Mouse (Mus musculus) spleen, embryonic (tissue): ENCODE results near the gene Angptl7.

ENCODE experiments used
- CTCF ChIA-PET: fragments of 350-600 bp; sonication (Branson Sonifier 250); formaldehyde crosslinking; loops from one replicate; lab custom pipeline; 2022; lab: Charles Lee

Angptl7 gene

DNA sequence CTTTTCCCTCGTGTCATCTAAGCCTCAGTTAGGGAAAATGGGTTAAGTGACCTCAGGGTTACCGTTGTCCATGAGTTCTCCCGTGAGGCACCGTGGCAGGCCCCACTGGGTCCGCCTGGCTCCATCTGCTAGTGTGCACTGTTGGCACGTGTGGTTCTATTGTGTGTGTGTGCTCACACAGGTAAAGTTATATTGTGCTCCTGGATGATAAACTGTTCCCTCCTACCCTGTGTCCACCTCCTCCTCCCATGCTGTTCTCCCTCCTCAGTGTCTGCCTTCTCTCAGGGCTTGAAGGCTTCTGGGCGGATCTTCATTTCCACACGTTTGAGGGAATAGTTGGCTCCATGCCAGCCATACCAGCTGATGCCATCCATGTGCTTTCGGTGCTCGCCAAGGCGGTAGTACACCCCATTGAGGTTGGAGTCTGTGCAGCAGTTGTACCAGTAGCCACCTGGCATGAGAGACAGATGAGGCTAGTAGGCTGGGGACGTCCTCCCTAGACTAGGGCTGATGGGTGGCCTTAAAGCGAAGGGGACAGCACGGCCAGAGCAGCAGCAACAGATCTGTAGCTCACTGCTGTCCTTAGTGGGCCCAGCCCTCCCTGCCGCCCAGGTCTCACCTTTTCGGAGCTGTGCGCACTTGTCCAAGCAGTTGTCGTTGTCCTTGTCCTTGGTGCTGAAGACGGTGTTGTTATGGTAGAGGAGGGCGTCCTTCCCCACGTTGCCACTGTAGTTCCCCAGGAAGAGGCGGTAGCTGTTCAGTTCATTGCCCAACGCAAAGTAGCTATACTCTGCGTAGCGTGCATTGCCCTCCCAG is 4.2 kb downstream of the Angptl7 start:
- CTCF ChIA-PET = no interaction called here

DNA sequence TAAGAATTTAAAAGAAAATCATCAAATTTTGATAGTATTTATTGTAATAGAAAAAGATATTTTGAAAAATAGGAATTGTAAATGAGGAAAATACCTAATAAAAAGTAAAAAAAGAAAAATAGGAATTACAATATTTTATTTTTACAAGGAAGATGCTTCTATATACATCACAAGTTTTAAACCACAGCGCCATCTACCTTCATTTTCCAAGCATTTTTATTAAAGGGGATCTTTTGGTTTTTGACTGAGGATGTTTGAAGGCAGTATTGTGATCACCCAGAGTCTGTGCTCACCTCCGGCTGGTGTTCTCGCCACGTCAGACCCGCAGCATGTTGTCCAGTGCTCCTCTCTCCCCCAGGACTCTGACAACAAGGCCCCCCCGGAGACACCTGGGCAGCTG is 5.1 kb downstream of the Angptl7 start:
- CTCF ChIA-PET = no interaction called here

DNA sequence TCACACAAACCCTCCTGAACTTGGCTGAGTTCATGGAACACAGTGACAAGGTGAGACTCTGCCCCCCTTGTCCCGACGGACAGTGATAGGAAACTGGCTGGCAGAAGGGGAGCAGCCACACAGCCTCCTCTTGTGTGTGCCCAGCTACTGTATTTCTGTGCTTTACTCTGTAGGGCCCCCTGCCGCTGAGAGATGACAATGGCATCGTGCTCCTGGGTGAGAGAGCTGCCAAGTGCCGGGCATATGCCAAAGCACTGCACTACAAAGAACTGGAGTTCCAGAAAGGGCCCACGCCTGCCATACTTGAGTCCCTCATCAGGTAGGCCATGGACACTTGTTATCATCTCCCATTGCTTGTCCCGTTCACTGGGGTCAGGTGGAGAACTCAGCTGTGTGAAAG is 8.8 kb downstream of the Angptl7 start:
- CTCF ChIA-PET = no interaction called here

DNA sequence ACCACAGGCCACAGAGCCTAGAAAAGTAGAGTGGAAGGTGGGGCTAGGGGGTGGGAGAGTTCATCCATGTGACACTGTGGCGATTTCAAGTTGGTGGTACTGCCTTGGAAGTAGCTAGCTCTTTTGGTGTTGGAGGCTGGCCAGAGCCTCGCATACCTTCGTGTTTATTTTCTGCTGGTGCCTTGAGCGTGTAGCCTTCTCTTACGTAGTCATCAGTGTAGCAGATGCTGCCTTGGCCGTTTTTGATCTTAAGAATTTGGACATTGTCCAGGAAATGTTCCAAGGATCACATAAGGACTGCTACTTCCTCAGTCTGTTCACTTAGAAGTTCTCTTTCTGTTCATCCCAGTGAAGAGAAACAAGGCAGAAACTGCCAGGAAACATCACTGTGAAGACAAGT is 9.8 kb downstream of the Angptl7 start:
- CTCF ChIA-PET = interaction anchor here (0.6 kb wide), 1 partner anchor 58 kb away, joined by 16 read pairs; no protein-coding TSS in a partner anchor

DNA sequence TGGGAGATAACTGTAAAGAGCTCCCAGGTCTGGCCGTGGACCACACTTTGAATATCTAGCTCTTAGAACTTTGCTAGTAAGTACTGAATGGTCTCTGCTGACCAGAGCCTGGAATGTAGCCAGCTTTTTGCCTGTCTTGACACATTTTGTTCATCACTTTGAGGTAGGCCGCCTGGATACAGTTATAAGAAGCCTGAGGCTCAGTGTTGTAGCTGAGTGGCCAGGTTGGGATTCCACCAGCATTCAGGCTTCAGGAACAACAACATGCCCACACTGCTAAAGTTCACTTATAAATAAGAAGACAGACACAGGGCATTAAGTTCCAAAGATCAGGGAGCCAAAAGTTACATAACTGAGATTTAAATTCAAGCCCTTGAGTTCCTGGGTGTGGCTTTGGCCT is 12.4 kb downstream of the Angptl7 start:
- CTCF ChIA-PET = no interaction called here

DNA sequence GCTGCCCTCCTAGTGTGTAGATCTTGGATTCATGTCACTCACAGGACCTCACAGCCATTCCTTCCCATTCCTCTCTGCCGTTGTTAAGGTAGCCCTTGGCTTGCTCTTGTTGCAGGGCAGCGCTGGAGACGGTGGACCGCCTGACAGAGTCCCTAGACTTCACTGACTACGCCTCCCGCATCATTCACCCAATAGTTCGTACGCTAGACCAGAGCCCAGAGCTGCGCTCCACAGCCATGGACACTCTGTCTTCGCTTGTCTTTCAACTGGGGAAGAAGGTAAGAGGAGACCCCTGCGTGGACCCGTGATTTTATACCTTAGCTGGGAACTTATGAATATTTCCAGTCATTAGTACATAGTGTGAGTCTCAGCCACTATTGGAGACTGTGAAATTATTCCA is 15.7 kb downstream of the Angptl7 start:
- CTCF ChIA-PET = no interaction called here

DNA sequence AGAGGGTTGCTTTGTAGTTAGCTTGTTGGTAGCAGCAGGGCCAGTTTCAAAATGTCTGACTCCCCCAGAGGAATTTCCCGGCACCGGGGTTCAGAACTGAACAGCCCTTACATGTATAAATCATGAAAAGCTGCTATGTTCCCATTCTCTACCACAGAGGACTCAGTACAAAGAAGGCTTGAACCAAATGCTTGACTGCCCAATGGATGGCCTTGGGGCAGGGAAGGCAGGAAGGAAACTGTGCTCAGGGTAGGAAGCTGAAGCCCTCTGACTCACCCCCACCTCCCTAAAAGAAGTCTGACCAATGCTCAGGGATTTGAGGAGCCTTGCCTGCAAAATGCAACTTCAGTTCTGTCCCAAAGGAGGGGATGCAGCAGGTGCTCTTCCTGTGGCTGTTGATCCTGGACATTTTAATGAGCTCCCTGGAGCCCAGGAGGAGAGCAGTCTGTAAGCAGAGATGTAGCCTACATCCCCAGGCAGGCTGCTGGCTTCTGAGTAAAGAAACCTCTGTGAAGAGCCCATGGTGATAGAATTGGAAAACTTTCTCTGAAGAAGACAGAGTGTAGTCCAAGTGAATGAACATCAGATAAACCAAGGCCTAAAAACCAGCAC is 18.6 kb downstream of the Angptl7 start:
- CTCF ChIA-PET = no interaction called here

DNA sequence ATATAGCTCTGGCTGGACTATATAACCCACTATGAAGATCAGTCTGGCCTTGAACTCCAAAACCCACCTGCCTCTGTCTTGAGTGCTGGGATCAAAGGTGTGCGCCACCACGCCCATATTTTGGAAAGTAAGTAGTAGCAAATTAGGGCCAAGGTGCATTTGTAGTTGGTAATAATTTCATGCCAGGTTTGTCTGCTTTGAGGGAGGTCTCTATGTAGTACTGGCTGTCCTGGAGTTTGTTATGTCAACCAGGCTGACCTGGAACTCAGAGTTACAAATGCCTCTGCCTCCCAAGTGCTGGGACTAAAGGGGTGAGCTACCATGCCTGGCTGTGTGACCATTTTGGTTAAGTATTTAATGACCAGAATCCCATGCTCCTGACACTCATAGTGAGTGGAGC is 20.0 kb downstream of the Angptl7 start:
- CTCF ChIA-PET = no interaction called here

DNA sequence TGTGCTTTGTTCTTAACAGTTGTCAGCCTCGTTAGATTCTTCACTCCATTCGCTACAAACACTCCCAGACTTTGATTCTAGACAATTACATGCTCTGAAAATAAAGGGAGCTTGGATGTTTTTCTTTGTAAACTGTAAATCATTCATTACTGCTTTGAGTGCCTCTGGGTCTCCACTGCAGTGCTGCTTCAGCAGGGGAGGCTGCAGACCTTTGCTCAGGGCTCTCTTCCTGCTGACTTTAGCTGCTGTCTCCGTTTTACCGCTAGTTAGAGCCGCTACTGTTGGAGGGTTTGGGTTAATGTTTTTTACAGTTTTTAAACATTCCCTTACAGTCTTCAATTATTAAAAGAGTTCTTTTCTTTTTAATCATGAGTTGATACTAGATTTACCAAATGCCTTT is 26.8 kb downstream of the Angptl7 start:
- CTCF ChIA-PET = no interaction called here

DNA sequence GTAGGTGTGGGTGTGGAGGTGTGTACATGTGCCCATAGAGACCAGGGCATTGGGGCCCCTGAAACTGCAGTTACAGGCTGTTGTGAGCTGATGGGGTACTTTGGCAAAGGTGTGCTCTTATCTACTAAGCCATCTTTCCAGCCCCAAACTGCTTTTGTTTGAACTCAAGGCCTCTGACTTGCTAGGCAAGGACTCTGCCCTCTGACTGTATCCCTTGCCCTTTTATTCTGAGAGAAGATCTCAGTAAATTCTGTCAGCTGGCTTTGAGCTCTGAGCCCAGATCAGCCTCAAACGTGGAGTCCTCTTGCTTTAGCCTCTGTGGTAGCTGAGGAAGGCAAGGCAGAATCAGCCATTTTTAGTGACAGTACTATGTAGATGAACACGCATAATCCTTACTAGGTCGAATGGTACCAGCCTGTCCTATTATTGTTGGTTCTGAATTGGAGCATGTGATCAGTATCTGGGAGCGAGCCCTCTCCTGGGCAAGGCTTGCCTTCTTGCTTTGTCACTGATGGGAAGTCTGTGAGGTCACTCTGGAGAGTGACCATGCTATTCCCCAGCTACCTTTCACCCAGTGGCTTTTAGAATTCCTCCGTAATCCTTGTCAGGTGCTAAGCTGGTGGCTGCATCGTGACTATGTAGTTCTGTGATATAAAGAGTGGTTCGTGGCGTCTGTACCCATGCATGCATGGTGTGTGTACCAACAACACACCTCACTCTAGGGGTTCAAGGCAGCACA is 27.7 kb downstream of the Angptl7 start:
- CTCF ChIA-PET = no interaction called here

DNA sequence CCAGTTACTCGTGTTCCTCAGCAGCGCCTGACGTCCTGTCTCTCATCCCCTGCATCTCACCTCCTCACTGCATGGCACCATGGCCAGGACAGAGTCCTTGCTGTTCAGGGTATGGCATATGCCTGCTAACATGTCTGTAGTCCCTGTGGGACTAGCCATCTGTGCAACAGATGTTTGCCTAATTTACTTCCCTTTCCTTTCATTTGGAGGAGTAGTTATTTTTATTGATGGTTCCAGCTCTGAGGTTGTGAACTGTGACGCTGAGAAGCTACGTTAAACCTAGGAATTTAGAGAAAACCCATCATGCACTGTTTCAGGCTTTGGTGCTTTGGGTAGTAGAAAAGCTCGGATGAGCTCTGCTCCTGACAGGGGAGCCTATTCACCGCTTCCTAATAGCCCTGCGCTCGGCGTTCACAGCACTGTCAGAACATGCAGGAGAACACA is 28.9 kb downstream of the Angptl7 start:
- CTCF ChIA-PET = interaction anchor here (0.6 kb wide), 1 partner anchor 11 kb away, joined by 3 read pairs; no protein-coding TSS in a partner anchor

DNA sequence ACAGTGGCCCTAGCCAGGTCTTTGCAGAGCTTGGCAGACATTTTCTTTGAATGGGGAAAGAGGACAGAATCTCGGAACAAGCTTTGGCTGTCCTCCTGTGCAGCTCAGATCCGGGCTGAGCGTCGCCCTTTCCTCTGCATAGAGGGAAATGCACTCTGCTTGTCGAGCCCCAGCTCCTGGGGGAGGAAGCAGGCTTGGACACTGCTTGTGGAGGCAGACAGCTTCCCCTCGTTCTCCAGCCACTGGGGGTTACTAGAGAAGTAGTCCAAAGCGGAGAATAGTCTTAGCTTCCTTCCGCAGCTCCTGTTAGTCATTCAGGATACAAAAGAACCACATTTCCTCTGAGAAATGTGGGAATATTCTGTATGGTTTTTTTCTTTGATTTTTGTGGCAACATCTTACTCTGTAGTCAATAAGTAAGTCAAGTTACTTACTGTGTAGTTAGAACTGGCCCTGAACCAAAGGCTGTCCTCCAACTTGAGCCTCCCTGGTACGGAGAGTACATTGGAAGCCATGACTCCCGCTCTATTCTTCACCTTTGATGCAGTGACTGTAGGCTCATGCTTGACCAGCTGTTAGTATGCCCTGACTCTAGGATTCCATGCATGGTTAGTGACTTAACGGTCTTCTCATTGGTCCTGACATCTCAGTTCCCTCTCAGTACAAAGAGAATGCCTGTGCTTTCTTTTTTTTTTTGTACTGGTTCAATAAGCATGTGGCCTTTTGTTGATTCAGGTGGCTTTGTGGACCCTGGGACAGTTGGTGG is 30.6 kb downstream of the Angptl7 start:
- CTCF ChIA-PET = no interaction called here

DNA sequence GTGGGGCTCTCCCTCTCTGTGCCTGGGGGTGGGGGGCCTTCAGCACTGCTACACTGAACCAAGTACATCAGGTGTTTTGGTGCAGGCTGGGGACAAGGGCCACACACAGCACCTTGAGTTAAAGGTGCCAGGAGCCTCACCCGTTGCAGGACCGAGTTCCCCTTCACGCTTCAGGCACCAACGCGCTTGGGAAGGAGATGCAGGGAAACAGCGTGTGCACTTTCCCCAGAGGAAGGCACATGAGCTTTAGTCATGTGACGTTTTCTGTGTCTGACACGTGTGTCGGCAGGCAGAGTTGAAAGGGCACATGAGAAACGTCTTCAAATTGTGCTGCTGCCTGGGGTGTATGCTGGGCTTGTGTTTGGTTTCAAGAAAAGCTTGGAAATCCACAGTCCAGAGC is 31.9 kb downstream of the Angptl7 start:
- CTCF ChIA-PET = no interaction called here

DNA sequence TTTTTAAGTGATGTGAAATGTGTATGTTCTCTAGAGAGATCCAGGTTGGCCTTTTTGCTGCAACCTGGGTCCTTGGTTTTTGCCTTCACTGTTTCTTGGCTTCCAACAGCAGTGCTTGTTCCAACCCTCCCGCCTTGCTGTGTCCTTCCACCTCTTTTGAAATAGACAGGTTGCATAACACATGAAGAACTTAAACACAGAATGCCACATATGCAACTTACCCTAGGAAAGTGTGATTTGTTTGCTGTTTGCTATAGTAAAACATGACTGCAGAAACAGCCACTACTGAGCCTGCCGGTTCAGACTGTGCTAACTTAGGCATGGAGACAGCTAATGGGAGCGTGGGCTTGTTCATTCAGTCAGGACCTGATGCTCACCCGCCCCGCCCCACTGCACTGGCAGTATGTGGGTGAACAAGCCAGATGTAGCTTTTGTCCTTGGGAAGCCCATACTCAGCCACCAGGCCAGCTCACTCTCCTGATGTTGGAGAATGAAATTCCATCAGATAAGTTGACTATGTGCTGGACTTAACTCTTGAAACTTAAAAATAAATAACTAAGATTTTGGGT is 33.7 kb downstream of the Angptl7 start:
- CTCF ChIA-PET = no interaction called here

DNA sequence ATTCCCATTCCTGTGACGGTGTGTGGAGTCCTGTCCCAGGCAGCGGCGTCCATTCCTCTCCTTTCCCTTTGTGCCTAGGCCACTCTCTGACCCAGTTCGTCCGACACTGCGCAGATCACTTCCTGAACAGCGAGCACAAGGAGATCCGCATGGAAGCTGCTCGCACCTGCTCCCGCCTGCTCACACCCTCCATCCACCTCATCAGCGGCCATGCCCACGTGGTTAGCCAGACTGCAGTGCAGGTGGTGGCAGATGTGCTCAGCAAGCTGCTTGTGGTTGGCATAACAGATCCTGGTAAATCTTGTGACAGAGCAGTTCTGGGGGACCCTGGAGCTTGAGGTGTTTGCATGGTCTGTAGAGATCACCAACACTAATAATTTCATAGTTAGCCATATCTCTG is 35.4 kb downstream of the Angptl7 start:
- CTCF ChIA-PET = no interaction called here

DNA sequence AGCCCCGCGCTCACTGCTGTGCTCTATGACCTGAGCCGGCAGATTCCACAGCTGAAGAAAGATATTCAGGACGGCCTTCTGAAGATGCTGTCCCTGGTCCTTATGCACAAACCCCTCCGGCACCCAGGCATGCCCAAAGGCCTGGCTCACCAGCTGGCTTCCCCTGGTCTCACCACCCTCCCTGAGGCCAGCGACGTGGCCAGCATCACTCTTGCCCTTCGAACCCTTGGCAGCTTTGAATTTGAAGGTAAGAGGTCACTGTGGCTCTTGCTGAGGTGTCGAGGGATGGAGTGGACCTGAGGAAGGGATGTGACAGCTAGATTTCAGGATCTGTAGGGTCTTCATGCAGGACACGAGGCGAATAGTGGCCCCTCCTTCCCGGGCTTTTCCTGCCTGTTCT is 36.0 kb downstream of the Angptl7 start:
- CTCF ChIA-PET = no interaction called here

DNA sequence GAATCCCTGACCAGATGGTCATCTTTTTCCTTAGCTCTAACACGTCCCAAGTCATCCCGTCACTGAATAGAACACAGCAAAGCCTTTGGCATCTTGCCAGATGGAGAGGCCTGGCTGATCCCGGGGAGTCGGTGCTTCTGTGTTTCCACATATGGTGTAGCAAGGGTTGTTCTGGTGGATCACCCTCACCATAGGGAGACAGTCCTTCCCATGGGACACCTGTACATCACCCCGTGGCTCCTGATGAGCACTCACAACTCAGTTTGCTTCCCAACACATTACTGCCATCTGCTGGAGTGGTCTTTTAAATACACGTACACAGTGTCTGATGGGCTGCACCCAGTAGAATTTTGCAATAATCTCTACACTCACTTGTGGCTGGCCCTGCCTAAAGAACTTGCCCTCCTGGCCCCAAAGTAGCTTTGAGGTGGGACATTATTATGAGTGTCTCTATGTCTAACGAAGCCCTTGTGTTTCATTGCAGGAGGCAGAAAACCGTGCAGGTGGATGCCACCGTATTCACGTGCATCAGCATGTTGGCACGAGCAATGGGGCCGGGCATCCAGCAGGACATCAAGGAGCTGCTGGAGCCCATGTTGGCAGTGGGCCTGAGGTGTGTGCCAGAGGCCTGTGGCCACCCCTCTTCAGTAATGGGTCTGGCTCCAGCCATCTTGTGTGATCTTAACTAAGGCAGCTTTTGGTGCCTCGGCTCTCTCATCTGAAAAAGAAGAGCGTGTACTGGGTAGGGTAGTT is 36.9 kb downstream of the Angptl7 start:
- CTCF ChIA-PET = interaction anchor here (0.5 kb wide), 1 partner anchor 101 kb away, joined by 3 read pairs; no protein-coding TSS in a partner anchor

DNA sequence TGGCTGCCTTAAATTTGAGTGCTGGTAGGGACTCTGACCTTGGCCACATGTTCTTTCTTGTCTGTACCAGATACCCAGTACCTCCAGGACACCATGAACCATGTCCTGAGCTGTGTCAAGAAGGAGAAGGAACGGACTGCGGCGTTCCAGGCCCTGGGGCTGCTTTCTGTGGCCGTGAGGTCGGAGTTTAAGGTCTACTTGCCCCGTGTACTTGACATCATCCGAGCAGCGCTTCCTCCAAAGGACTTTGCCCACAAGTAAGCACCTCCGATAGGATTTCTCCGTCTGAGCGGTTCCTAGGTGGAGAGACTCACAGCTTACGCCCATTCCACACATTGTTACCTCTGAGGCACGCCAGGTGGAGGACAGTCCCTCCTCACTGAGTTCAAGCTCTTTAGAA is 37.5 kb downstream of the Angptl7 start:
- CTCF ChIA-PET = interaction anchor here (0.5 to 0.7 kb wide), 3 partner anchors 47 to 1328 kb away, joined by 3 to 8 read pairs (median 3); no protein-coding TSS in a partner anchor

DNA sequence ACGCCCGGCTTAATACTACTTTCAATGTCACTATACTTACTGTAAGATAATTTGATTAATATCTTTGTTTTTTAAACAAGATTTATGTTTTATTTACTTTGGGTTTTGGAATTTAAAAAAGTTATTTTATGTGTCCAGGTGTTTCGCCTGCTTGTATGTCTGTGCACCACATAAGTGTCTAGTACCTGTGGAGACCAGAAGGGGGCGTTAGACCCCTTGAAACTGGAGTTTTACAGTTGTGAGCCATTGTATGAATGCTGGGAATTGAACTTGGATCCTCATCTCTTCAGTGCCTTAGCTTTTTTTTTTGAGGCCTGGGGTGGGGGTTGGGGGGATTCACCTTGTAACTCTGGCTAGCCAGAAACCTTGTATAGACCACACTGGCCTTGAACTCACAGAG is 38.5 kb downstream of the Angptl7 start:
- CTCF ChIA-PET = interaction anchor here (0.7 kb wide), 1 partner anchor 48 kb away, joined by 3 read pairs; no protein-coding TSS in a partner anchor

DNA sequence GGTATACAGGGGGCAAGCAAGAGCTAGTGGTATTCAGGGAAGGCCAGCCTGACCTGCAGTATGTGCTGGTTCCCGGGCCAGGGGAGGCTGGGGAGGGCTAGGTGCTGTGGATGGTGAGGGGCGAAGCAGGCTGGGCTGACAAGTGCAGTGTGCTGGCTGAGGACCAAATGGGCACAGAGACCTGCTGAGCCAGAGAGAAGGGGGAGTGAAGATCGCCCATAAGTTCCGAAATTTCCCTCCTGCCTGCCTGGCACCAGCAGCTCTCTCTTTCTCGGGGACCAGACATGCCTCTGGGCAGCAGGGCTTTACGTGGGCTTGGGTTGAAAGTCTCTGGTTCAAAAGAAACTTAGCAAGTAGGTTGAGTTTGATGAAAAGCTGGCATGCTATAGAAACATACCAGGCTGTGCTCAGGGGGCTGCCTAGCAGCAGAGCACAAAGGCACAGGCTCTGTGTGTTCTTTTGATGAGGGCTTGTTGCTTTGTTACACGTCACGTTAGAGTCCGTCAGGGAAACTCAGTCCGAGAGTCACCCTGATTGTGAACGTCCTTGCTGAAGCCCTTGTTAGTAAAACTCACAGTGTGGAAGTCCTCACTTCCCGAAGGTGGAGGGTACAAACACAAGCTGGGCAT is 39.5 kb downstream of the Angptl7 start:
- CTCF ChIA-PET = no interaction called here
